Mouse (Mus musculus) testis, postnatal 10 days (tissue): ENCODE results near the gene Kif5c.

Experiments used
- DNase-seq: peaks from one replicate; pipeline ENCODE4 v3.0.0; 2021; ENCODE audit warnings: low spot score

The Kif5c gene

GRCm38 (mm10) chr2:49671753-49672500 is 52.8 kb downstream of the Kif5c start:
- DNase-seq = no peak

- DNase-seq = no peak
Observed at GRCm38 (mm10) chr2:49672501-49672874, 53.4 kb downstream of the Kif5c start.

DNA sequence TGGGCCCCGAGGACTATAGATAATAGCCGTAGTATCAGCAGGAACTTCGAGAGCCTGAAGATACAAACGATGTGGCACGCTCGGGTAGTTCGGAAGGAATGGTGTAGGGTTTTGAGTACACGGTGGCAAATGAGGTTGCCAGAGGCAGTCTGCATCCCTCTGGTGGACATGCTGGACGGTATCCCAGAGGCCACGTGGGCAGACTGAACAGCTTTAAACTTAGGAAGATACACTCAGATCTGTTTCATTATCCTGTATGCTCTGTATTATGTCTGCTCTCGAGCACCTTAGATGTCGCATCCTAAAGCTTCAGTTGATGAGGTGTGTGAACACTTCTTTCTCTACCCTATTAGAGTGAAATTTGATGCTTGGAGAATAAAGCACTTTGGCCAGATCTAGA is 56.9 kb downstream of the Kif5c start:
- DNase-seq = no peak

DNA sequence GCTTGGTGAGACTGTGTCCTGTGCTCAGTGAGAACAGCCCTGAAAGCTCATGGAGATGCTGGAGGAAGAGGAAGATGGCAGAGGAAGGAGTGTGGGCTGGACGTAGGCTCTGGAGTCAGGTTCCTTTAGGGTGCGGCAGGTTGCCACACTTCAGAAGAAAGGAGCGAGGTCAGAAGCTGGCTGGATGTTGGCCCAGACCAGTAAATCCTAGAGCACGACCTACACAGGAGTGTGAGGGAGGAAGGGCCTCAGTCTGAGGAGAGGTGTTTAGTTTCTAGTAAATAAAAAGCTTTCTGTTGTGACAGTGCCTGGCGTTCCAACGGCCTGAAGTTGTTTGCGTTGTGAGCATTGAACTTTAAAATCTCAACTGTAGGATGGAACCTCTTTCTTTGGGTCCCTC is 59.3 kb downstream of the Kif5c start:
- DNase-seq = no peak

DNA sequence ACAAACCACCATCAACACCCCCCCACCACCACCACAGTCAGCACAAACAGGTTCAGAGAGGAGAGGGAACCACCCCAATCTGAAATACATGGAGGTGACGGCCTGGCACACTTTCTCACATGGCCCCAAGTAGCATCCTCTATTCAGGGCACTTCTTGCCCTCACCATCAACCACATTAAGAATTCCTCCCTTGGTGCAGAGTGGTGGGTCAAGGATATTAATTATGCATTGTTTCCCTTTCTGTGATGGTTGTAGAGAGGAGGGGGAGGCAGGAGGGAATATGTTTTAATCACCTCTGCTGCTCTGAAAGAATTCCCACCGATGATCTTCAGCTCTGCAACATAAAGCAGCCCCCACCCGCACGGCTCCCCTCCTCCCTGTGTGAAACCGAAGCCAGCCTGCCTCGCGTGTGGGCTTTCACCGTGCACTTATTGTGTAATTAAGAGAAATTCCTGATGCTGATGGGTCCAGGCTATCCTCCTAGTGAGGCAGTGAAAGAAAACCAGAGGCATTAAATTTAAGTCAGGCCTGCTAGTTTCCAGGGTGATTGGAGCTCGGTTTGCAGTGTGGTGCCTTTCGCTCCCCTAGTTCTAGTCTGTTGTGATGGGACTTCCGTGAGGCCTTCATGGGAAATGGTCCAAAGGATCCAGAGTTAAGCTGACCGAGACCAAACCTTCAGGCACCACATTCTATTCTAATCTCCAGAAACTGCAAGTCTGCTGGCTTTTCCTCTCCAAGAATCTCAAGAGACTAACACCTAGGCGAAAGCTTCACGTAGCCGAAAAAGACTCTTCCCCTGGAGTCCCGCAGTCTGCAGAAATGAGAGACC is 60.3 kb downstream of the Kif5c start:
- DNase-seq = no peak

DNA sequence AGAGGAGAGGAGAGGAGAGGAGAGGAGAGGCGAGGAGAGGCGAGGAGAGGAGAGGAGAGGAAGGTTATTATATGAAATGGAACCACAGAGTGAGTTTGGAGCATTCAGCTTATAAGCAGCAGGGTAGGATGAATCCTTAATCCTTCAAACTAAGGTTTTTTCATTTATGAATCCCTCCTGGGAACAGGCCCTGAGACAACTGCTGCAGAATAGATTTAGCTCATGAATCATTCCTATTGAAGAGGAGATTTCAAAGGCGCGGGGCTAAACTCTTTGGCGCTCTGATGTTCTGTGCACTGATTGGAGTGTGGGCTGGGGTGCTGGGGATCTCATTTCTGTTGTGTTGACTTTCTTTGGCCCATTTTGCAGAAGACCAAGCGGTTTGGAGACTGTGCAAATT is 63.7 kb downstream of the Kif5c start:
- DNase-seq = no peak

DNA sequence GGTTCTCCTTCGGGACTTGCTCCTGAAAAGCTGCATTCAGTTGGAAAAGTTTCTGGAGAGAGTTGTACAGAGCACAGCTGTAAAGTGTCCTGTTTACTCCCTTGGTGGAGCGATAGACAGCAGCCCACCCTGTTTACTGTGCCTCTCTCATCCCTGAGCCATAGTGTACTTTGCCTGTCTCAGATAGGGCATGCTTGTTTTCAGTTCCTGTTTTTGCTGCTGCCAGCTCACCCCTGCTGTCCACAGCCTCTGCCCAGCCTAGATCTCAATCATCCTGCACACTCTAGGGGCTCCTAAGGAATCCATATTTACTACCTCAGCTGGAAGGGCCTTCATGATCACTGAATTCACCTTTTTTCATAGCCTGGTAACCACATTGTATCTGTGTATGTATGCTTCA is 65.7 kb downstream of the Kif5c start:
- DNase-seq = no peak

DNA sequence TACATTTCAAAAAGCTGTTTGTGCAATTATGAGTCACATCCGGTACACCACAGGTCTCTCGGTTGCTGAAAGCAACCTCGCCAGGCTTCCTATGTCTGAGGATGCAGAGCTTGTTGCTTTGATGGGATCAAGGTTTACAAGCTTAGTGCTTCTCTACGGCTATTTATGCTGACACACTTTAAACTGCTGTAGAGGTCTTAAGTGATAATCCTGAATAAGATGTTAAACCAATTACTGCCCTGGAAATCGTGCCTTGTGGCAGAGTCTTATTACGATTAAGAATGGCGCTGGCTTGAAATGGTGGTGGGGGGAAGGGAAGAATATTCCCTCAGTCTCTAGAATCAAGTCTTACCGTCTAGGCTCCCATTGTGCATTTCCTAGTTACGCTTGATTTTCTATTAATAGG is 71.3 kb downstream of the Kif5c start:
- no peak for DNase-seq

GRCm38 (mm10) chr2:49691441-49691840 is 72.3 kb downstream of the Kif5c start:
- no peak for DNase-seq

- no peak for DNase-seq
Observed at GRCm38 (mm10) chr2:49694727-49695126, 75.6 kb downstream of the Kif5c start.

DNA sequence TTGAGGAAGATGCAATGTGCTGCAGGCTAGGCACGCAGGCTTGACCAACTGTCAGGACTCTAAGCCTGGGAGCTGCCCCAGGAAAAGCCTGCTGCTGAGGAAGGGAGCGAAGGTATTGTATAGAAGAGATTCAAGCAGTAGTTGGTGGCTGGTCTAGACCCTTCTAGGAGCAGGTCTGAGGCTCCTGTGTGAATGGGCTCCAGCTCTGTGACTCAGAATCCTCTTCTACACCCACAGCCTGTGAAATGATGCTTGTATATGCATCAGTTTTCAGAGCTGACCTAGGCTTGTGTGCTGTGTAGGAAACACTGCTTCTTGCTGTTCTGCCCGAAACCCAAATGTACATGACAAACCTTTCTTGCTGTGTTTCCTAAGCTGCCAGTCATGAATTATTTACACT is 76.4 kb downstream of the Kif5c start:
- DNase-seq = no peak

DNA sequence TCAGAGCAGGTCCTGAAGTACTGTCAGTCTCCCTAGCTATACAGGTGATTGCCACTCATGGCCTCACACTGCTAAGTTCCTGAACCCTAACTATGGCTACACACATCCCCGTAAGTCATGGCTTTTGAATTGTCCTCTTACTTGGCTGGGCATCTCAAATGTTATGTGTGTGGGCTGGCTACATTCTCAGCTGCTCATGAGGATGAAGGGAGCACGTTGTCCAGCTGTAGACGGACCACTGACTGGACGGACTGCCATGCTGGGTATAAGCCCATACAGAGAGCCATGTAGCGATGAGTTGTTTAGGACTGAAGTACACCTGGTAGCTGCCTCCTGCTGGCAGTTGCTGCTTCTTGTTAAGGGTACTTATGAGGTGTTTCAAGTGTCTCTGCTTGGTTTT is 79.8 kb downstream of the Kif5c start:
- DNase-seq = no peak

- DNase-seq = no peak
Observed at GRCm38 (mm10) chr2:49700176-49700971, 81.3 kb downstream of the Kif5c start.

DNA sequence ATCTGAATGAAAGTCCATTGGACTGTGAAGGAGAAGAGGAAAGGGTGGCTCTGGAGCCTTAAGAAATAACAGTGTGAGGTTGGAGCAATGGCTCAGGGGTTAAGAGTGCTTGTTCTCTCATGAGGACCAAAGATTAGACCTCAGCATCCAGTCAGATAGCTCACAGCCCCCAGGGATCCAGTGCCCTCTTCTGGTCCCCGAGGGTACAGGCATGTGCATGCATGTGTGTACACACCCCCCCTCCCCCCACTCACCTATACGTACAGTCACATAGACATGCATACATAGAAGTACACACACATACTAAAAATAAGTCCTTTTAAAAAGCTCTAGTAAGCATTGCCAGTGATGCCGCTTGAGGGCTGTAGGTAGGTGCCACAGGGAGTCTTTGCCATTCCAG is 91.1 kb downstream of the Kif5c start:
- DNase-seq = no peak

DNA sequence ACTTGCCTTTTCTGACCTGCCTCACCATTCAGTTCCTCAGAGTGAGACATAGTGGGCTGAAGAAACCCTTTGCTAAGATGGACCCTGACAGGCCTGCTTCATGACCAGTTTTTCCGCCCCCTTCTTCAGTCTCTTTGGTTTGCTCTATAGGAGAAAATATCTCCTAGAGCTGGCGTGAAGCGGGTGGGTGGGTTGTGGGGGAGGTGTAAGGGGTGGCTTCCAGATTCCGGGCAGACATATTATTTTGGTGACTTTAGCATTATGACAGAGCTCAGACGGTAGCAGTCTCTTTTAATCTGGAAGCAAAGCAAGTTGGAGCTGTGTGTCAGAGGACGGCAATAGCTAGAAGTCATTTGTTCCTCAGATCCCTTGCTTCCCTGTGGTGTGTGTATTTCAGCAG is 92.6 kb downstream of the Kif5c start:
- no peak for DNase-seq

DNA sequence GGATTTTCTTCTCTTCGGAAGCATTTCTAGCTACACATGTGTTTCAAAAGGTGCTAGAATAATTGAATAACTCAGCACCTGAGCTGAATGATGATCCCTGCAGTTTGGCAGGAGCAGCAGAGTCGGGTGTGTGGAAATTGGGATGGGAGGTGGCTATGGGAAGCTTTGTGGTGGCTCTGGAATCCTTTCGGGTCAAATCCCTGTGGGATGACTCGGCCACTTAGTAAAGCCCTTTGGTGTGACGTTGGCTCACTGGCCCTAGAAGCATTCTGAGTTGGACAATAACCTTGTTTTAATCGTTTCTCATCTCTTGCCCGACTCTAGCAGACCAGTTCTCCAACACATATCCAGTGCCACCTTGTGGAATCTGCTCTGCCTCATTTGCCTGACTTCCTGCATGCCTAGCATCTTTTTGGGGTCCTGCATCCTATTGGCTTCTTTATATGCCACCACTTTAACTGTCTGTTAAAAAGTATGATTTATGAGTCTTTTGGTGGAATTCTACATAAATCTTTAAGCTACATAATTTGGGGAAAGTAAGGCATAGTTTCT is 93.3 kb downstream of the Kif5c start:
- no peak for DNase-seq

DNA sequence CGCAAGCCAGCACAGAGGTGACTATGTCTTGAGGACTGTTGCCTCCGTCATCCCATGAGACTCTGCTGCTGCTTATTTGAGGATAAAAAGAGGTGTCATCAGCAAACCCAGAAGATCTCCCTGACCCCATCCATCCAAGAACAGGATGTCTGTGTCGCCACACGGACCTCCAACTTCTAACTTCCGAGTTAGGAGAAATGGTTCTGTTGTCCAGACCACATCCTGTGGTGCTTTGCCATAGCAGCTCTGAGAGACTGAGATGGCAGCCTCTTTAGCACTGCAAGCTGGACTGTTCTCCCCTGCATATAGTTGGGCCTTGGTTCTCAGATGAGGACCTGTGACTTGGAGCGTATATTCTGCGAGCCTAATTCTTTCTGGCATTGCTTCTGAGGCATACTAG is 97.4 kb downstream of the Kif5c start:
- DNase-seq = no peak

DNA sequence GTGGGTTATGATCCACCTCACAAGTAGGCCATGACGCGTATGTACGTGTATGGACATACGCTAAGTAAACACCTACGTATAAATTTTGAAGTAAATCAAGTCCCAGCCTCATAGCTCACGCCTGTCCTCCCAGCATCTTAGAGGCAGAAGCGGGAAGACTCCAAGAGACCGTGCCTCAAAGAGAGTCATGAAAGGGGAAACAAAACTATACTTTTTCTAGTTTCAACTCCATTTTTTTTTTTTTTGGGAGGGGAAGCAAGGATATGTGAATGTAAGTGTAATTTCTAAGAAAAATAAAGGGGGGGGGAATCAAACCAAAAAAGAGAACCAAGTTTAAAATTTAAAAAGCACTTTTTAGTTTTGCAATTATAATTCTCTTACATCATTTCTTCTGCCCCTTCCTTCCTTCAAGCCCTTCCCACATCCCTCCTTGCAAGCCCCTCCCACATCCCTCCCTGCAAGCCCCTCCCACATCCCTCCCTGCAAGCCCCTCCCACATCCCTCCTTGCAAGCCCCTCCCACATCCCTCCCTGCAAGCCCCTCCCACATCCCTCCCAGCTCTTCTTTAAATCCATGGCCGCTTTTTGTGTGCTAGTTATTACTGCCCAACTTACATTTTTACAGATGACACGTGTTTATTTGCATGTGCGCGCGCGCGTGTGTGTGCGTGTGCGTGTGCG is 98.5 kb downstream of the Kif5c start:
- no peak for DNase-seq

DNA sequence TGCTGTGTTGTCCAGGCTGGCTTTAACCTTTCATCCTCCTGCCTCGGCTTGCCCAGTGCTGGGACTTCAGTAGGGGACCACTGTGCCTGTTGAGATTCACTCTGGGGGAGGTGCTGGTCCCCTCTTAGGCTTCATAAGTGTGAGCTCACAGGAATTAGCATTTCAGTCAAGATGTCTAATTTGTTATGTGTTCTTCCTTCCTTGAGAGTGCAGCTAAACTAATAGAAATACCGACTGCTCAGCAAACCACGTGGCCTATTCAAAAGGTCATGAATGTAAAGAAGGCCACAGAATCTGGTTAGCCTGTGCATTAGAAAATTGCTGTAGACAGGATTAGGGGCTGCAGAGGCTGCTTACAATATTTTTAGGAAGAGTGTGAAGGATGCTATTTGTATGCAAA is 99.4 kb downstream of the Kif5c start:
- no peak for DNase-seq

GRCm38 (mm10) chr2:49718935-49719850 is 100.1 kb downstream of the Kif5c start:
- no peak for DNase-seq

DNA sequence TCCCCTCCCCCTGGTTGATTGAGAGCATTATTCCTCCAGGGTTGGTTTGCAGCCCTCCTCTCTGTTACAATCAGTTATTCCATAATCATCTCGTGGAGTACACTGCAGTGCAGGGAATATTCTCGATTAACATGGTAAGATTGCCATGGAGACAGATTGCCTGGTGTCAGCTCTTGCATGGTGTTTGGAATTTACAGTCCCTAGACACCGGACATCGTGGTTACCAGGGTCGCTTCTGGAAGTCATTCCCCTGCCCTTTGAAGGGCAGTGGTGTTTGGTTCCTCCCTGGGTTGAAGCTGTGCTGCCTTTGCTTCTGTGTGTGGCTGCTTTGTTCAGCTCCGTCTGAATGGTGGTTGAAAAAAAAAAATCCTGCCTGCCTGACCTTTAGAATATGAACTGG is 100.8 kb downstream of the Kif5c start:
- DNase-seq = no peak
